Mouse (Mus musculus): Measurements from ENCODE around the gene Nupr1l. TPM values are rescaled to one million over a fixed set of nuclear protein-coding genes. Genes with fewer than 3 reads are reported as not detected.

The Nupr1l gene
- polyA plus RNA-seq, 1 experiment from 2014 or later = 1.9 TPM

Other genes with a start within 250 kb of the Nupr1l start
- 4.0 and 4.1 TPM in 2 replicates for gene Zfp11, start 238.4 kb upstream of the Nupr1l start, polyA plus RNA-seq (2014; fragmentation: Nextera tagmentation; extraction: Ambion mirVana)
- not detected in 2 replicates for gene Sept14, start 200.0 kb upstream of the Nupr1l start, polyA plus RNA-seq (2014; fragmentation: Nextera tagmentation; extraction: Ambion mirVana)
- gene Mrps17, start 193.0 kb upstream of the Nupr1l start, polyA plus RNA-seq (2014; fragmentation: Nextera tagmentation; extraction: Ambion mirVana) = 211 and 218 TPM in 2 replicates
- gene Nipsnap2, start 183.5 kb upstream of the Nupr1l start, polyA plus RNA-seq (2014; fragmentation: Nextera tagmentation; extraction: Ambion mirVana) = 101 and 103 TPM in 2 replicates
- gene Psph, start 121.1 kb upstream of the Nupr1l start, polyA plus RNA-seq (2014; fragmentation: Nextera tagmentation; extraction: Ambion mirVana) = 43.9 and 47.9 TPM in 2 replicates
- gene Sumf2, start 61.6 kb upstream of the Nupr1l start, polyA plus RNA-seq (2014; fragmentation: Nextera tagmentation; extraction: Ambion mirVana) = 47.8 and 49.6 TPM in 2 replicates
- gene Chchd2, start 21.1 kb upstream of the Nupr1l start, polyA plus RNA-seq (2014; fragmentation: Nextera tagmentation; extraction: Ambion mirVana) = 944 and 1,022 TPM in 2 replicates
- gene Zbed5, start 12.8 kb upstream of the Nupr1l start, polyA plus RNA-seq (2014; fragmentation: Nextera tagmentation; extraction: Ambion mirVana) = 3.9 and 4.1 TPM in 2 replicates
- 0.09 and 0.11 TPM in 2 replicates for gene Phkg1, start 10.0 kb upstream of the Nupr1l start, polyA plus RNA-seq (2014; fragmentation: Nextera tagmentation; extraction: Ambion mirVana)
- 18.9 and 20.2 TPM in 2 replicates for gene Vkorc1l1, start 33.4 kb downstream of the Nupr1l start, polyA plus RNA-seq (2014; fragmentation: Nextera tagmentation; extraction: Ambion mirVana)
- gene Gusb, start 94.5 kb downstream of the Nupr1l start, polyA plus RNA-seq (2014; fragmentation: Nextera tagmentation; extraction: Ambion mirVana) = 94.9 and 98.4 TPM in 2 replicates
- gene Asl, start 120.7 kb downstream of the Nupr1l start, polyA plus RNA-seq (2014; fragmentation: Nextera tagmentation; extraction: Ambion mirVana) = 44.6 and 55.7 TPM in 2 replicates
- 19.7 and 23.4 TPM in 2 replicates for gene Crcp, start 120.8 kb downstream of the Nupr1l start, polyA plus RNA-seq (2014; fragmentation: Nextera tagmentation; extraction: Ambion mirVana)
- gene Tpst1, start 164.8 kb downstream of the Nupr1l start, polyA plus RNA-seq (2014; fragmentation: Nextera tagmentation; extraction: Ambion mirVana) = 68.4 and 70.0 TPM in 2 replicates
- gene Kctd7, start 236.3 kb downstream of the Nupr1l start, polyA plus RNA-seq (2014; fragmentation: Nextera tagmentation; extraction: Ambion mirVana) = 5.3 and 5.5 TPM in 2 replicates